Mouse (Mus musculus) kidney, embryonic 14.5 days (tissue): Measurements from ENCODE around the gene Pald1. TPM values are rescaled to one million over a fixed set of nuclear protein-coding genes. Genes with fewer than 3 reads are reported as not detected.

ENCODE experiments used
- ATAC-seq: fragments of 200-750 bp; cut with Nextera tagmentation; 2 replicates; pipeline ENCODE4 v1.8.0; 2017; ENCODE audit warnings: moderate number of reproducible peaks, mild to moderate bottlenecking, moderate TSS enrichment, moderate library complexity; ENCODE audit not compliant: low FRiP score, low TSS enrichment
- H3K27ac ChIP-seq: fragments of 300-500 bp; sonication (generic); 2 replicates; pipeline ENCODE4 v1.5.1; 2014; ENCODE audit warnings: low read depth, mild to moderate bottlenecking, low read length, moderate library complexity, mixed read lengths
- H3K27me3 ChIP-seq: fragments of 300-500 bp; sonication (generic); 2 replicates; pipeline ENCODE4 v1.6.1; 2014; ENCODE audit warnings: mild to moderate bottlenecking, low read length; ENCODE audit not compliant: control insufficient read depth, insufficient read depth
- H3K36me3 ChIP-seq: fragments of 300-500 bp; sonication (generic); 2 replicates; pipeline ENCODE4 v1.6.1; 2014; ENCODE audit warnings: low read length, mixed read lengths; ENCODE audit not compliant: control insufficient read depth, insufficient read depth
- H3K4me1 ChIP-seq: fragments of 300-500 bp; sonication (generic); 2 replicates; pipeline ENCODE4 v1.6.1; 2014; ENCODE audit warnings: low read length, mixed read lengths; ENCODE audit not compliant: control insufficient read depth, insufficient read depth
- H3K4me2 ChIP-seq: fragments of 300-500 bp; sonication (generic); replicated peaks from 2 replicates; pipeline ENCODE4 v1.6.1; 2014; ENCODE audit warnings: low read depth, mild to moderate bottlenecking, low read length
- H3K4me3 ChIP-seq: fragments of 300-500 bp; sonication (generic); 2 replicates; pipeline ENCODE4 v1.5.1; 2014; ENCODE audit warnings: mild to moderate bottlenecking, low read length
- H3K9ac ChIP-seq: fragments of 300-500 bp; sonication (generic); 2 replicates; pipeline ENCODE4 v1.6.1; 2014; ENCODE audit warnings: low read depth, mild to moderate bottlenecking, low read length, moderate library complexity
- H3K9me3 ChIP-seq: fragments of 300-500 bp; sonication (generic); 2 replicates; pipeline ENCODE4 v1.6.1; 2016; ENCODE audit warnings: low read length; ENCODE audit not compliant: control insufficient read depth
- WGBS: fragments of 180-500 bp; shearing (Covaris S2); extraction: QIAGEN DNeasy Blood & Tissue Kit; methylation state at CpG from one replicate; pipeline ENCODE4 v1.1.7; 2014; 5-methylcytosine and 5-hydroxymethylcytosine counted together
- polyA plus RNA-seq: library from polyadenylated mRNA; unstranded; fragments of >200 nt; fragmentation: Nextera tagmentation; extraction: Ambion mirVana; gene quantifications from 2 replicates; pipeline ENCODE4 v1.2.1, GENCODE M21; 2014

The Pald1 gene
- polyA plus RNA-seq, 1 experiment from 2014 or later: 25.5 TPM

GRCm38 (mm10) chr10:61305928-61306590, 77.3 kb downstream of the Pald1 start:
- H3K9ac ChIP-seq: no peak overlapping the region
- no peaks in the 10 kb centered on the region for H3K36me3 ChIP-seq
- whole genome bisulfite sequencing: 85% methylated on average over 13 of the region's 13 CpGs
- ATAC-seq: no peak
- H3K27me3 ChIP-seq: no peaks in the 10 kb centered on the region
- no peak overlapping the region for H3K27ac ChIP-seq
- H3K9me3 ChIP-seq: no peaks in the 10 kb centered on the region
- H3K4me3 ChIP-seq: no peak overlapping the region
- H3K4me2 ChIP-seq: no peak overlapping the region
- H3K4me1 ChIP-seq: 0 out of 2 replicates have a peak, but pooled peaks cover 6% of the 10 kb centered on the region

GRCm38 (mm10) chr10:61304046-61304445, 79.3 kb downstream of the Pald1 start:
- no peak overlapping the region for H3K4me3 ChIP-seq
- H3K9me3 ChIP-seq: no peaks in the 10 kb centered on the region
- H3K9ac ChIP-seq: no peak overlapping the region
- no peaks in the 10 kb centered on the region for H3K36me3 ChIP-seq
- 0 out of 2 replicates have a peak, but pooled peaks cover 5% of the 10 kb centered on the region for H3K4me1 ChIP-seq
- no peak overlapping the region for H3K4me2 ChIP-seq
- H3K27me3 ChIP-seq: no peaks in the 10 kb centered on the region
- no peak for ATAC-seq
- WGBS: 90% methylated on average over 6 of the region's 6 CpGs
- H3K27ac ChIP-seq: no peak overlapping the region

GRCm38 (mm10) chr10:61300996-61301395, 82.3 kb downstream of the Pald1 start:
- no peak overlapping the region for H3K27ac ChIP-seq
- H3K27me3 ChIP-seq: no peaks in the 10 kb centered on the region
- 0 out of 2 replicates have a peak, but pooled peaks have one; percentile 64 for ATAC-seq
- no peak overlapping the region for H3K4me2 ChIP-seq
- no peak overlapping the region for H3K4me3 ChIP-seq
- H3K9me3 ChIP-seq: no peaks in the 10 kb centered on the region
- 56% methylated on average over 3 of the region's 3 CpGs for WGBS
- no peaks in the 10 kb centered on the region for H3K4me1 ChIP-seq
- H3K36me3 ChIP-seq: no peaks in the 10 kb centered on the region
- H3K9ac ChIP-seq: no peak overlapping the region

GRCm38 (mm10) chr10:61297477-61297876, 85.9 kb downstream of the Pald1 start, which contains the start of gene Prf1:
Prf1 (plus strand) TSS chr10:61297833.
- WGBS: 77% methylated on average over 7 of the region's 7 CpGs
- Histone ChIP-seq H3K4me1 (no peaks in the 10 kb centered on the region), H3K4me3 (no peak within 1 kb of the TSS), H3K27ac (no peak within 1 kb of the TSS), H3K9me3 (no peaks in the 10 kb centered on the region), H3K4me2 (no peak within 1 kb of the TSS), H3K9ac (no peak within 1 kb of the TSS), H3K36me3 (no peaks in the 10 kb centered on the region), H3K27me3 (no peaks in the 10 kb centered on the region)
- no peak for ATAC-seq

GRCm38 (mm10) chr10:61296713-61297445, 86.5 kb downstream of the Pald1 start:
- WGBS: 81% methylated on average over 8 of the region's 8 CpGs
- Histone ChIP-seq H3K4me3 (no peak overlapping the region), H3K9me3 (no peaks in the 10 kb centered on the region), H3K36me3 (no peaks in the 10 kb centered on the region), H3K4me1 (no peaks in the 10 kb centered on the region), H3K9ac (no peak overlapping the region), H3K27me3 (no peaks in the 10 kb centered on the region), H3K27ac (no peak overlapping the region), H3K4me2 (no peak overlapping the region)
- no peak for ATAC-seq

GRCm38 (mm10) chr10:61294242-61294641, 89.1 kb downstream of the Pald1 start:
- Histone ChIP-seq H3K4me1 (no peaks in the 10 kb centered on the region), H3K27me3 (no peaks in the 10 kb centered on the region), H3K27ac (no peak overlapping the region), H3K36me3 (no peaks in the 10 kb centered on the region), H3K9ac (no peak overlapping the region), H3K4me2 (no peak overlapping the region), H3K9me3 (no peaks in the 10 kb centered on the region), H3K4me3 (no peak overlapping the region)
- ATAC-seq: no peak
- WGBS: 80% methylated on average over 8 of the region's 8 CpGs

GRCm38 (mm10) chr10:61290479-61290878, 92.9 kb downstream of the Pald1 start:
- H3K27ac ChIP-seq: no peak overlapping the region
- H3K9ac ChIP-seq: no peak overlapping the region
- peaks cover 9% of the 10 kb centered on the region; the same call in 1 of the 2 replicates for H3K4me1 ChIP-seq
- no peaks in the 10 kb centered on the region for H3K36me3 ChIP-seq
- H3K4me3 ChIP-seq: no peak overlapping the region
- ATAC-seq: no peak
- no peak overlapping the region for H3K4me2 ChIP-seq
- no peaks in the 10 kb centered on the region for H3K27me3 ChIP-seq
- WGBS: 77% methylated on average over 2 of the region's 2 CpGs
- H3K9me3 ChIP-seq: no peaks in the 10 kb centered on the region

- Histone ChIP-seq H3K4me3 (no peak overlapping the region), H3K4me2 (no peak overlapping the region), H3K27ac (no peak overlapping the region), H3K9me3 (no peaks in the 10 kb centered on the region), H3K9ac (no peak overlapping the region), H3K36me3 (no peaks in the 10 kb centered on the region), H3K27me3 (no peaks in the 10 kb centered on the region), H3K4me1 (peaks cover 13% of the 10 kb centered on the region; the same call in 1 of the 2 replicates)
- 67% methylated on average over 2 of the region's 2 CpGs for WGBS
- no peak for ATAC-seq
Measured at GRCm38 (mm10) chr10:61290016-61290415, 93.3 kb downstream of the Pald1 start.

- no peak overlapping the region for H3K27ac ChIP-seq
- peak; percentile 30; the same call in 1 of the 2 replicates for ATAC-seq
- no peaks in the 10 kb centered on the region for H3K36me3 ChIP-seq
- no peaks in the 10 kb centered on the region for H3K9me3 ChIP-seq
- no peak overlapping the region for H3K4me2 ChIP-seq
- WGBS: 62% methylated on average over 7 of the region's 7 CpGs
- no peak overlapping the region for H3K9ac ChIP-seq
- H3K4me1 ChIP-seq: peaks cover 14% of the 10 kb centered on the region; the same call in 1 of the 2 replicates
- H3K4me3 ChIP-seq: no peak overlapping the region
- no peaks in the 10 kb centered on the region for H3K27me3 ChIP-seq
Measured at GRCm38 (mm10) chr10:61286246-61286645, 97.1 kb downstream of the Pald1 start.
